Comparison of ENCODE assay signal across 8 mouse cellular contexts in genomic region chr5:30647815-30648560, GRCm38 (mm10). TPM values are rescaled to one million over a fixed set of nuclear protein-coding genes. Genes with fewer than 3 reads are reported as not detected.
DNase-seq lines count a peak whose midpoint lies in the region; ATAC-seq lines count a peak whose summit lies in the region.

Slc35f6 (plus strand) TSS chr5:30647933.

- WGBS in forebrain, embryonic 10.5 days: under 1% methylated on average over 38 of the region's 38 CpGs
- under 1% methylated on average over 38 of the region's 38 CpGs for WGBS in heart, embryonic 15.5 days
- WGBS in liver, embryonic 15.5 days (ENCODE audit: insufficient replicate concordance): under 1% methylated on average over 38 of the region's 38 CpGs
- under 1% methylated on average over 38 of the region's 38 CpGs for WGBS in neural tube, embryonic 12.5 days

- peak within 1 kb of the TSS; percentile 86 for H3K4me2 ChIP-seq in heart, embryonic 15.5 days
- H3K4me2 ChIP-seq in liver, embryonic 15.5 days: peak within 1 kb of the TSS; percentile 87
- H3K4me2 ChIP-seq in neural tube, embryonic 12.5 days (replicated peaks): peak within 1 kb of the TSS; percentile 95

- DNase-seq in c-Kit-negative CD71-positive TER-119-positive erythroid progenitor cells, embryonic 14.5 days (ENCODE audit: low read depth, low spot score): peak; percentile 71
- peak; percentile 90 for DNase-seq in forebrain, embryonic 10.5 days (ENCODE audit: extremely low spot score, low spot score)
- DNase-seq in kidney, postnatal 36 days: peak; percentile 96 to 98
- peak; percentile 65 for DNase-seq in telencephalon, adult 2 months (ENCODE audit: low read depth, low spot score)

- H3K27ac ChIP-seq in forebrain, embryonic 10.5 days: peak within 1 kb of the TSS; percentile 84
- H3K27ac ChIP-seq in heart, embryonic 15.5 days: peak within 1 kb of the TSS; percentile 71
- H3K27ac ChIP-seq in liver, embryonic 15.5 days (replicated peaks): 0 out of 2 replicates have a peak within 1 kb of the TSS, but pooled peaks have one; percentile 42
- no peak within 1 kb of the TSS for H3K27ac ChIP-seq in neural tube, embryonic 12.5 days

- H3K9me3 ChIP-seq in forebrain, embryonic 10.5 days: no peaks in the 10 kb centered on the region
- no peaks in the 10 kb centered on the region for H3K9me3 ChIP-seq in heart, embryonic 15.5 days (replicated peaks)
- H3K9me3 ChIP-seq in liver, embryonic 15.5 days (replicated peaks): no peaks in the 10 kb centered on the region
- no peaks in the 10 kb centered on the region for H3K9me3 ChIP-seq in neural tube, embryonic 12.5 days

- peak; percentile 99 for ATAC-seq in CD4-positive, CD25-positive, alpha-beta regulatory T cell, adult 4 months
- peak; percentile 88 for ATAC-seq in heart, embryonic 15.5 days (replicated peaks; ENCODE audit: insufficient number of reproducible peaks, insufficient read depth, low FRiP score, low read depth)
- ATAC-seq in liver, embryonic 15.5 days (ENCODE audit: insufficient read depth): peak; percentile 83
- ATAC-seq in neural tube, embryonic 12.5 days (ENCODE audit: low FRiP score, low read depth): peak; percentile 94

- no peaks in the 10 kb centered on the region for H3K27me3 ChIP-seq in forebrain, embryonic 10.5 days (ENCODE audit: poor library complexity, severe bottlenecking)
- H3K27me3 ChIP-seq in heart, embryonic 15.5 days: no peaks in the 10 kb centered on the region
- no peaks in the 10 kb centered on the region; the same call in 1 of the 2 replicates for H3K27me3 ChIP-seq in liver, embryonic 15.5 days
- H3K27me3 ChIP-seq in neural tube, embryonic 12.5 days (replicated peaks): no peaks in the 10 kb centered on the region

- H3K4me1 ChIP-seq in forebrain, embryonic 10.5 days: peaks cover 22% of the 10 kb centered on the region
- H3K4me1 ChIP-seq in heart, embryonic 15.5 days (replicated peaks): peaks cover 37% of the 10 kb centered on the region
- peaks cover 27% of the 10 kb centered on the region for H3K4me1 ChIP-seq in liver, embryonic 15.5 days (replicated peaks)
- H3K4me1 ChIP-seq in neural tube, embryonic 12.5 days: peaks cover 15% of the 10 kb centered on the region

- H3K36me3 ChIP-seq in forebrain, embryonic 10.5 days (replicated peaks): peaks cover 5% of the 10 kb centered on the region; the same call in 1 of the 2 replicates
- H3K36me3 ChIP-seq in heart, embryonic 15.5 days: 0 out of 2 replicates have a peak, but pooled peaks cover 3% of the 10 kb centered on the region
- H3K36me3 ChIP-seq in liver, embryonic 15.5 days (replicated peaks): no peaks in the 10 kb centered on the region
- peaks cover 14% of the 10 kb centered on the region; the same call in 1 of the 2 replicates for H3K36me3 ChIP-seq in neural tube, embryonic 12.5 days

- peak within 1 kb of the TSS; percentile 77 for H3K9ac ChIP-seq in heart, embryonic 15.5 days
- peak within 1 kb of the TSS; percentile 77 for H3K9ac ChIP-seq in liver, embryonic 15.5 days
- H3K9ac ChIP-seq in neural tube, embryonic 12.5 days: peak within 1 kb of the TSS; percentile 77

- H3K4me3 ChIP-seq in forebrain, embryonic 10.5 days: peak within 1 kb of the TSS; percentile 92
- H3K4me3 ChIP-seq in heart, embryonic 15.5 days: peak within 1 kb of the TSS; percentile 88
- peak within 1 kb of the TSS; percentile 87 for H3K4me3 ChIP-seq in liver, embryonic 15.5 days (replicated peaks)
- H3K4me3 ChIP-seq in neural tube, embryonic 12.5 days: peak within 1 kb of the TSS; percentile 84

RNA-seq across cellular contexts. Expression of gene Slc35f6, which starts in this region (rescaled TPM):
- polyA plus RNA-seq in CD4-positive, CD25-positive, alpha-beta regulatory T cell, adult 4 months (2017; shearing (Covaris generic)): 10 to 100 TPM; 18.0 to 22.7 TPM
- polyA plus RNA-seq in forebrain, embryonic 10.5 days (2016; fragmentation: Nextera tagmentation; extraction: Ambion mirVana): 25.9 and 27.2 TPM in 2 replicates
- polyA plus RNA-seq in heart, embryonic 15.5 days (2015; fragmentation: Nextera tagmentation; extraction: Ambion mirVana): 22.2 and 28.2 TPM in 2 replicates
- polyA plus RNA-seq in liver, embryonic 15.5 days (2015; fragmentation: Nextera tagmentation; extraction: Ambion mirVana): 10.7 and 11.6 TPM in 2 replicates
- 25.5 and 25.8 TPM in 2 replicates for polyA plus RNA-seq in neural tube, embryonic 12.5 days (2016; fragmentation: Nextera tagmentation; extraction: Ambion mirVana)
